Mouse (Mus musculus) heart, adult 2 months (tissue): ENCODE measurements around the gene Prdm15. TPM values are rescaled to one million over a fixed set of nuclear protein-coding genes. Genes with fewer than 3 reads are reported as not detected.
A peak's percentile ranks its signal among the peaks of the same experiment; 100 is the strongest.

Experiments
- DNase-seq, 2 experiments: peaks; one replicate each; pipeline ENCODE4 v3.0.0; 2021
- H3K27ac ChIP-seq: fragments of 200-600 bp; 2 replicates; pipeline ENCODE4 v1.8.1; 2022
- H3K27me3 ChIP-seq: fragments of 200-500 bp; 2 replicates; pipeline ENCODE4 v1.6.1; 2012; ENCODE audit warnings: mild to moderate bottlenecking, low read length, inconsistent platforms, mixed read lengths; ENCODE audit not compliant: control insufficient read depth, insufficient read depth
- H3K36me3 ChIP-seq: fragments of 200-500 bp; 2 replicates; pipeline ENCODE4 v1.6.1; 2012; ENCODE audit warnings: low read length, inconsistent platforms; ENCODE audit not compliant: control insufficient read depth, insufficient read depth
- H3K4me1 ChIP-seq: fragments of 200-500 bp; 2 replicates; pipeline ENCODE4 v1.6.1; 2011; ENCODE audit warnings: low read length; ENCODE audit not compliant: control insufficient read depth, insufficient read depth
- H3K4me3 ChIP-seq: fragments of 200-600 bp; 2 replicates; pipeline ENCODE4 v1.8.1; 2022
- H3K79me2 ChIP-seq: fragments of 200-500 bp; replicated peaks from 2 replicates; pipeline ENCODE4 v1.6.1; 2012; ENCODE audit warnings: mild to moderate bottlenecking, inconsistent platforms, low read length, moderate library complexity, mixed read lengths; ENCODE audit not compliant: control insufficient read depth, insufficient read depth
- H3K9ac ChIP-seq: fragments of 200-500 bp; 2 replicates; pipeline ENCODE4 v1.6.1; 2012; ENCODE audit warnings: low read depth, mild to moderate bottlenecking, control low read depth, inconsistent platforms, low read length, mixed read lengths
- CTCF ChIP-seq: fragments of 200-600 bp; IDR thresholded peaks from 2 replicates; pipeline ENCODE4 v1.8.1; 2022; ENCODE audit warnings: antibody characterized with exemption, mild to moderate bottlenecking, moderate library complexity
- EP300 ChIP-seq: fragments of 200-500 bp; IDR thresholded peaks from 2 replicates; pipeline ENCODE4 v1.6.1; 2011; ENCODE audit warnings: low read depth, low read length, control low read depth; ENCODE audit not compliant: insufficient read depth
- POLR2A ChIP-seq: fragments of 200-500 bp; IDR thresholded peaks from 2 replicates; pipeline ENCODE4 v1.6.1; 2011; ENCODE audit warnings: mild to moderate bottlenecking, low read depth, low read length, control low read depth; ENCODE audit not compliant: insufficient read depth
- WGBS: fragments of 180-500 bp; shearing (Covaris S2); methylation state at CpG from one replicate; pipeline ENCODE4 v1.1.7; 2018; 5-methylcytosine and 5-hydroxymethylcytosine counted together
- intact Hi-C: fragments of 180-260 bp; cut with DNase I; formaldehyde crosslinking; loops from one replicate; pipeline ENCODE4 v1.15.1; 2025
- microRNA-seq, 2 experiments: library from miRNA; unstranded; fragments of <30 nt; microRNA quantifications; one replicate each; pipeline ENCODE4 v1.2.0; 2021
- polyA plus RNA-seq: library from polyadenylated mRNA; depleted of rRNA; stranded (reverse); fragments of >200 nt; gene quantifications from 2 replicates; pipeline ENCODE4 v1.2.3, GENCODE M21; 2012; rRNA removed
- total RNA-seq, 2 experiments: library from RNA; stranded (reverse); gene quantifications; 2 replicates each; pipeline ENCODE4 v1.2.3; 2021

Prdm15 gene
- total and polyA plus RNA-seq, 3 experiments: 4.6 to 6.1 (median 4.8) TPM

DNA sequence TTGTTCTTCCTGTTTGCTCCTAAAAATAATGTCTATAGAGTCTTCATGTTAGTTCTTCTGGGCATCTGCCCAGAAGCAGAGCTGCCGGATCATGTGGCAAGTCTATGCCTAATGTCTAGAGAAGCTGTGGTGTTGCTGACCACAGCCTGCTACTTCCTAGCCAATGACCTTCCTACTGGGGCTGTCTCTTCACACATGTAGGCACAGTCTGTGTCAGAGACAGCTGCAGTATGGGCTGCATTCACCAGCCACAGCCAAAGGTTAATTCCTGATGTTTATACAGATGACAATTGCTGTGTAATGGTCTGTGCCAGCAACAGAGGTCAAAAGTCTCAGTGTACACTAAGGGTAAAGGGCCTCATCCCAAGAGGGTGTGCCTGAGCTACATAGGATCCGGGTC lies 95.2 kb downstream of the Prdm15 start:
- H3K4me1 ChIP-seq: no peaks in the 10 kb centered on the region
- no peaks in the 10 kb centered on the region for H3K27me3 ChIP-seq
- H3K9ac ChIP-seq: no peak overlapping the region
- no peaks in the 10 kb centered on the region for H3K36me3 ChIP-seq
- H3K4me3 ChIP-seq: no peak overlapping the region
- no peaks in the 10 kb centered on the region for H3K79me2 ChIP-seq
- TF ChIP-seq POLR2A (no peak), CTCF (no peak), EP300 (no peak)
- 66% methylated on average over 2 of the region's 2 CpGs for WGBS
- intact Hi-C loops: no loop called here
- no peak for DNase-seq
- no peak overlapping the region for H3K27ac ChIP-seq

- DNase-seq: no peak
- intact Hi-C loops: no loop called here
- no peak overlapping the region for H3K9ac ChIP-seq
- H3K27ac ChIP-seq: no peak overlapping the region
- H3K27me3 ChIP-seq: no peaks in the 10 kb centered on the region
- no peak for TF ChIP-seq CTCF
- no peak for TF ChIP-seq POLR2A
- H3K4me3 ChIP-seq: no peak overlapping the region
- no peaks in the 10 kb centered on the region for H3K36me3 ChIP-seq
- H3K79me2 ChIP-seq: no peaks in the 10 kb centered on the region
- 46% methylated on average over 3 of the region's 3 CpGs for WGBS
- no peaks in the 10 kb centered on the region for H3K4me1 ChIP-seq
These were observed 99.2 kb downstream of the Prdm15 start for GRCm38 (mm10) chr16:97752316-97752941.

GRCm38 (mm10) chr16:97751884-97752283 lies 99.8 kb downstream of the Prdm15 start:
- intact Hi-C loops: no loop called here
- no peak for TF ChIP-seq CTCF
- TF ChIP-seq EP300: no peak
- no peak for TF ChIP-seq POLR2A
- WGBS: 49% methylated on average over 8 of the region's 8 CpGs

GRCm38 (mm10) chr16:97748421-97748820 lies 103.2 kb downstream of the Prdm15 start:
- H3K79me2 ChIP-seq: no peaks in the 10 kb centered on the region
- intact Hi-C loops: no loop called here
- H3K4me1 ChIP-seq: no peaks in the 10 kb centered on the region
- H3K27me3 ChIP-seq: no peaks in the 10 kb centered on the region
- no peak overlapping the region for H3K4me3 ChIP-seq
- H3K36me3 ChIP-seq: no peaks in the 10 kb centered on the region
- no peak overlapping the region for H3K9ac ChIP-seq
- DNase-seq: no peak
- TF ChIP-seq CTCF (no peak), EP300 (no peak), POLR2A (no peak)
- no peak overlapping the region for H3K27ac ChIP-seq
- 83% methylated on average over 6 of the region's 6 CpGs for WGBS

More at GRCm38 (mm10) chr16:97751884-97752283, 99.8 kb downstream of the Prdm15 start:
- H3K9ac ChIP-seq: no peak overlapping the region
- no peaks in the 10 kb centered on the region for H3K79me2 ChIP-seq
- H3K4me1 ChIP-seq: no peaks in the 10 kb centered on the region
- H3K27me3 ChIP-seq: no peaks in the 10 kb centered on the region
- H3K4me3 ChIP-seq: no peak overlapping the region
- no peaks in the 10 kb centered on the region for H3K36me3 ChIP-seq
- no peak overlapping the region for H3K27ac ChIP-seq
- peak; percentile 74 to 80 for DNase-seq

Small RNA genes lying within 50 kb of the gene (microRNA-seq; reads per million reads assigned to microRNA genes)
- 0.56 to 0.77 reads per million in 2 experiments for gene Mir6964

Other genes starting within 250 kb of the Prdm15 start
- gene Tmprss2, start 240.7 kb downstream of the Prdm15 start, total RNA-seq: not detected
- 0.03 and 0.96 TPM in 2 replicates for gene Tmprss2, start 240.7 kb downstream of the Prdm15 start, polyA plus RNA-seq
- under 1 TPM; 0.05 to 0.07 TPM for gene Ripk4, start 88.1 kb downstream of the Prdm15 start, total RNA-seq
- 0.29 and 0.70 TPM in 2 replicates for gene Ripk4, start 88.1 kb downstream of the Prdm15 start, polyA plus RNA-seq
- 10 to 100 TPM; 19.7 to 26.6 TPM for gene C2cd2, start 110.7 kb upstream of the Prdm15 start, total RNA-seq
- 8.0 and 8.2 TPM in 2 replicates for gene C2cd2, start 110.7 kb upstream of the Prdm15 start, polyA plus RNA-seq
- 10 to 100 TPM; 10.4 to 12.3 TPM for gene Zbtb21, start 110.8 kb upstream of the Prdm15 start, total RNA-seq
- gene Zbtb21, start 110.8 kb upstream of the Prdm15 start, polyA plus RNA-seq: 7.6 and 11.9 TPM in 2 replicates
- 1 to 10 TPM; 3.7 to 4.7 TPM for gene B230307C23Rik, start 145.5 kb upstream of the Prdm15 start, total RNA-seq
- gene B230307C23Rik, start 145.5 kb upstream of the Prdm15 start, polyA plus RNA-seq: 3.1 and 6.4 TPM in 2 replicates
- gene A630089N07Rik, start 230.6 kb upstream of the Prdm15 start, total RNA-seq: 1 to 10 TPM; 1.5 to 1.8 TPM
- 0.64 and 0.84 TPM in 2 replicates for gene A630089N07Rik, start 230.6 kb upstream of the Prdm15 start, polyA plus RNA-seq